Mouse (Mus musculus): ENCODE measurements at regions not wholly inside any gene's neighbourhood (a gene's known extent, or its start where the extent isn't known, plus 50 kb on each side); places are given as distances from the start of the nearest gene placed in this dataset.

DNA sequence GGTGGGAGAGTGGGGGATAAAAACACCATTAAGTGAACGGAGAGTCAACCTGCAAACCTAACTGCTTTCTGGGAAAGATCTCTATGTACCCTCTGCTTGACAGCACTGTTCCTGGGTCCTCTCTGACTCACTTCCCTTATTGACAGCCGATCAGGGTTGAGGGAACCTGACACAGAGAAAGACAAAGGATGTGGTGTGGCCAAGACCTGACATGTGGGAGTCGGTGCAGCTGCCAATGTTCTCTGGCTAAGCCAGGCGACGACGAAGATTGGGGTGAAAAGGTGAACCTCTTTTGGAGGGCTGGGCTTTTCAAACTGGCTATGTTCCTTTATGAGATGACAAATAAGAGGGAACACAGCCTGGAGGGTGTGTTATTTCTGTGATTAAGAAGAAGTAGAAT, 318.6 kb upstream of the Usp25 start:
- ATAC-seq (ENCODE audit: insufficient read depth, low read depth) (no peak), DNase-seq (ENCODE audit: low spot score) (no peak)
- no peak overlapping the region for H3K4me3 ChIP-seq (ENCODE audit: low read depth, low read length)
- H3K4me1 ChIP-seq (ENCODE audit: control insufficient read depth, insufficient read depth), result no peaks in the 10 kb centered on the region
- 47% methylated on average over 6 of the region's 6 CpGs for WGBS
- H3K4me2 ChIP-seq (ENCODE audit: low read depth, low read length), result no peak overlapping the region
- no peaks in the 10 kb centered on the region for H3K36me3 ChIP-seq (replicated peaks; ENCODE audit: control insufficient read depth, insufficient read depth, low read length)
- H3K9ac ChIP-seq (replicated peaks; ENCODE audit: low read depth, low read length), result no peak overlapping the region
- H3K27ac ChIP-seq (ENCODE audit: low read depth), result no peak overlapping the region
- no peaks in the 10 kb centered on the region for H3K27me3 ChIP-seq (ENCODE audit: control insufficient read depth, insufficient read depth, low read length)
- H3K9me3 ChIP-seq (replicated peaks; ENCODE audit: control insufficient read depth, low read length), result no peaks in the 10 kb centered on the region
- TF ChIP-seq CTCF (IDR thresholded peaks at IDR 0.05; ENCODE audit: low read depth) (no peak), EP300 (IDR thresholded peaks at IDR 0.05; ENCODE audit: low read depth) (no peak)

DNA sequence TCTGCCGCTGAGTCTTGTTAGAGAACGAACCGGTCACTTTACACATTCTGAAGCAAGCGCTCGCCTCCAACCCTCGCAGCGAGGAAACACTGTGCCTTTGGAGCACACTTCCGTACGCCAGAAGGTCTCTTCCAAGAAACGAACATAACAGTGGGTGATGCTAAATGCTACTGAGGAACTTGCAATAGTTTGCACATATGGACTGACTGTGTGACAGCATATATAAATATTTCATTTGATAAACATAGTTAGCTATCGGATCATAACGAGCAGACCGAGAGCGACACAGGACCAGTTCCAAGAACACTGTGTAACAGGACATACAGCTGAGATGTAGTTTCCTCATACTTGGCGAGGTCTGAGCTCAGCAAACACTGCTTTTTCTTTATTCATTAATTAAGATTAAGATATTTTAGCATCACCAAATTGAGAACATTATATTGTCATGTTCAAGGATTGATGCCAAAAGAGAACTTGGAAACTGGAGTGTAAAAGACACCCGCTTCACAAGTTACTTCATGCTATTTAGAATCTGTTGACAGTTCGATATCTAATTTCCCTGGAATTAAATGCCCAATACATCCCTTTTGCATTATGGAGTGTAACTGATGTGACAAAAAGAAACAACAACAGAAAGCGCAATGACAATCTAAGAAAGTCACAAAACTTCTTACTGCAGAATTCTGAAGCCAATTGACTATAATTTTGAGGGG, 314.3 kb upstream of the Nrip1 start:
- no peak overlapping the region for H3K4me2 ChIP-seq (ENCODE audit: low read depth, low read length)
- no peak for TF ChIP-seq EP300 (IDR thresholded peaks at IDR 0.05; ENCODE audit: low read depth)

DNA sequence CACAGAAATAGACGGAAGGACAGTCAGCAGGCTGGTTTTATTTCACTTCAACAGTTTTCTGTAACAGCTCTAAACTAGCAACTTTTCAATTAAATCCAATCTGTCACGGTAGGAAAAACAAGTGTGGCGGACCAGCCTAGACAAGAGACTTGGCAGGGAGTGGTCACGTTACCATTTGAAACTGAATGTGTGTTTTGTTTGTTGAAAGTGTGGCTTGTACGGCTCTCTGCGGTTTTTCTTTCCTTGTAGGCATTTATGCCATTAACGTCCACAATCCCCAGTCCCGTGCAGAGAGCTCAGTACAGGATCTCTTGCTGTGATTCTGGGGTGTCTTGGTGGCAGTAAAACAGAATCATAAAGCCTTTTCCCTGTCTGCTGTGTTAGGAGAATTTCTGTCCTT, 311.9 kb upstream of the Nrip1 start:
- H3K36me3 ChIP-seq (replicated peaks; ENCODE audit: control insufficient read depth, insufficient read depth, low read length), result no peaks in the 10 kb centered on the region
- WGBS, result 81% methylated on average over 8 of the region's 8 CpGs

More for the DNA sequence above, 314.3 kb upstream of the Nrip1 start:
- DNase-seq (ENCODE audit: low spot score) (no peak), ATAC-seq (ENCODE audit: insufficient read depth, low read depth) (no peak)
- Histone ChIP-seq H3K27me3 (ENCODE audit: control insufficient read depth, insufficient read depth, low read length) (no peaks in the 10 kb centered on the region), H3K27ac (ENCODE audit: low read depth) (no peak overlapping the region), H3K9me3 (replicated peaks; ENCODE audit: control insufficient read depth, low read length) (no peaks in the 10 kb centered on the region), H3K4me1 (ENCODE audit: control insufficient read depth, insufficient read depth) (no peaks in the 10 kb centered on the region), H3K36me3 (replicated peaks; ENCODE audit: control insufficient read depth, insufficient read depth, low read length) (no peaks in the 10 kb centered on the region), H3K4me3 (ENCODE audit: low read depth, low read length) (no peak overlapping the region), H3K9ac (replicated peaks; ENCODE audit: low read depth, low read length) (no peak overlapping the region)
- 84% methylated on average over 18 of the region's 18 CpGs for WGBS

DNA sequence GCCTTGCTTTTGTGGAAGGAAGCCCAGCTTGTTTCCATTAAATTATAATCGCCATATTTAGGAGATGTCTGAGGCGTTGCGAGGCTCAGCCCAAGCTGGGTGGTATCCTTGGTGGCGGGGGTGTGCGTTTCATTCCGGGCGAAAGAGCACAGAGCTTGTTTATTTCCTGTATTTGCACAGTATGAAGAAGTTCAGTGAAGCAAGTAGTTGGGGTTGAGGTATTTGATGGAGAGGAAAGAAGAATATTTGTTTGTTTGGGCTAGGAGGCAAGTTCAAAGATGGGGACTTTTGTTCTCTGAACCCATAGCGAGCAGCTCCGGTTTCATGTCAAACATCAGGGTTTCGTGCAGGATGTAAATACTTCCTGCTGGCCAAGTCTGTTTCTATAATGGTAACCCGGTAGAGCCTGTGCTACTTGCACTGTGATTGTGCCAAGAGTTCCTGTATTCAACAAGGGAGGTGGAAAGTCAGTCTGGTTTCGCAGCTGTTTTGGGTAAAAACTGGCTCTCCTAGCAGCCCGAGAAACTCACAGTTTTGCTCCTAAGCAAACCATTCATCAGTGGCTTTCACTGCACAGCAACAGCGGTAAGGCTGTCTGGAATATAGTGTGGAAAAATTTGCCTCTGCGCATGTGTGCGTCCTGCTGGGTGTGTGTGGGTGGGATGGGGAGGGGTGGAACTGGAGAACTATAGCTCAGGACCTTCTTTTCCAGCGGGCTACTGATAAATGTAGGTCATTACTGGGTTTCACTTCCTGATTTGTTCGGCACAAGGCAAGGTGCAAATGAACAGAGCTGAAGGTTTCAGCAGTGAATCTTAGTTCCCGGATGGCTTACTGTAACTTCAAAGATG, 306.7 kb upstream of the Nrip1 start:
- H3K27me3 ChIP-seq (ENCODE audit: control insufficient read depth, insufficient read depth, low read length), result no peaks in the 10 kb centered on the region
- H3K9ac ChIP-seq (replicated peaks; ENCODE audit: low read depth, low read length), result no peak overlapping the region; the same call in 1 of the 2 replicates
- 53% methylated on average over 19 of the region's 19 CpGs for WGBS
- ATAC-seq (ENCODE audit: insufficient read depth, low read depth), result no peak
- no peak for DNase-seq (ENCODE audit: low spot score)
- TF ChIP-seq EP300 (IDR thresholded peaks at IDR 0.05; ENCODE audit: low read depth) (no peak), CTCF (IDR thresholded peaks at IDR 0.05; ENCODE audit: low read depth) (no peak)
- no peaks in the 10 kb centered on the region for H3K4me1 ChIP-seq (ENCODE audit: control insufficient read depth, insufficient read depth)
- no peaks in the 10 kb centered on the region for H3K9me3 ChIP-seq (replicated peaks; ENCODE audit: control insufficient read depth, low read length)
- H3K36me3 ChIP-seq (replicated peaks; ENCODE audit: control insufficient read depth, insufficient read depth, low read length), result no peaks in the 10 kb centered on the region
- H3K27ac ChIP-seq (ENCODE audit: low read depth), result peak overlapping the region; percentile 55; the same call in 1 of the 2 replicates
- H3K4me2 ChIP-seq (ENCODE audit: low read depth, low read length), result peak overlapping the region; percentile 56
- peak overlapping the region; percentile 39 for H3K4me3 ChIP-seq (ENCODE audit: low read depth, low read length)

More for the DNA sequence above, 311.9 kb upstream of the Nrip1 start:
- Histone ChIP-seq H3K27me3 (ENCODE audit: control insufficient read depth, insufficient read depth, low read length) (no peaks in the 10 kb centered on the region), H3K9me3 (replicated peaks; ENCODE audit: control insufficient read depth, low read length) (no peaks in the 10 kb centered on the region), H3K4me1 (ENCODE audit: control insufficient read depth, insufficient read depth) (no peaks in the 10 kb centered on the region), H3K27ac (ENCODE audit: low read depth) (no peak overlapping the region), H3K4me2 (ENCODE audit: low read depth, low read length) (no peak overlapping the region), H3K9ac (replicated peaks; ENCODE audit: low read depth, low read length) (no peak overlapping the region), H3K4me3 (ENCODE audit: low read depth, low read length) (no peak overlapping the region)
- TF ChIP-seq CTCF (IDR thresholded peaks at IDR 0.05; ENCODE audit: low read depth) (no peak), EP300 (IDR thresholded peaks at IDR 0.05; ENCODE audit: low read depth) (no peak)
- DNase-seq (ENCODE audit: low spot score) (no peak), ATAC-seq (ENCODE audit: insufficient read depth, low read depth) (no peak)

DNA sequence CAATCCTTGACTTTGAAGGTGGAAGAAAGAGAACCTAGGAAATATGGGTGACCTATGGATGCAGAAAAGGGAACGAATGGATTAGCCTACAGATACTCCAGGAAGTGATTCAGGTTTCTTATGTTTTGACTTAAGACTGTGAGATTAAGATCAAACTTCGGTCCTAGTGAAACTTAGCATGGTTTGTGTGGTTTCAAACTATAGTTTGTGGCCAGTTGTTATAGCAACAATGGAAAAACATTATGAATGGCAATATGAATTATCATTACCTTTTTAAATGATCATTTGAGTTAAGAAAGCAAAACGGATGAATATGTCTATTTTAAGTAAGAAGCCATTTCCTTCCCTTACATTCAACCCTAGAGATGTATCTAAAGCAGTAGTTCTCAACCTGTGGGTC, 305.3 kb upstream of the Nrip1 start:
- no peak for ATAC-seq (ENCODE audit: insufficient read depth, low read depth)
- H3K4me3 ChIP-seq (ENCODE audit: low read depth, low read length), result no peak overlapping the region
- TF ChIP-seq CTCF (IDR thresholded peaks at IDR 0.05; ENCODE audit: low read depth), result no peak
- TF ChIP-seq EP300 (IDR thresholded peaks at IDR 0.05; ENCODE audit: low read depth), result no peak
- 58% methylated on average over 3 of the region's 3 CpGs for WGBS
- no peak overlapping the region for H3K4me2 ChIP-seq (ENCODE audit: low read depth, low read length)
- no peak for DNase-seq (ENCODE audit: low spot score)
- no peaks in the 10 kb centered on the region for H3K9me3 ChIP-seq (replicated peaks; ENCODE audit: control insufficient read depth, low read length)
- H3K27ac ChIP-seq (ENCODE audit: low read depth), result no peak overlapping the region
- H3K4me1 ChIP-seq (ENCODE audit: control insufficient read depth, insufficient read depth), result no peaks in the 10 kb centered on the region
- no peaks in the 10 kb centered on the region for H3K36me3 ChIP-seq (replicated peaks; ENCODE audit: control insufficient read depth, insufficient read depth, low read length)
- H3K27me3 ChIP-seq (ENCODE audit: control insufficient read depth, insufficient read depth, low read length), result no peaks in the 10 kb centered on the region
- no peak overlapping the region for H3K9ac ChIP-seq (replicated peaks; ENCODE audit: low read depth, low read length)

Measured in heart, postnatal 0 days (tissue).